Mouse (Mus musculus): Measurements from ENCODE around the gene Mctp2.

DNA sequence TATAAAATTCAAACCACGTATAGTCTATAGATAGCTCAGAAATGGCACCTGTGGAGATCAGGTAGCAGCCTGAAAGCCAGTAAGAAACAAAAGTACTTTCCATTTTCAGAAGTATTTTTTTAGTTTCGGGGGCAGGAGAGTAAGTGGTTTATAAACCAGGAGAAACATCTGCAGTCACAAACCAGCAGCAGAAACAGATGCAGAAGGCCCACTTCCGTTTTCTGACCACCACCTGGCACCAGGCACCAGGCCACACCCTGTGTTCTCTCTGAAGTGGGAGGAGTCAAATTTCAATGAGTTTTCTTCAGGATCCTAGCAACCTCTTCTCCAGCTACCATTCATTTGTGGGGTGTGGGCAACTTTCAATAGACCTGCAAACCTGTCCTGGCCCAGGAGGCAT lies 25.7 kb downstream of the Mctp2 start:
- no peak for TF ChIP-seq CTCF (IDR thresholded peaks at IDR 0.05; ENCODE audit: borderline replicate concordance, insufficient read depth, low read depth, low read length)
- no peak for TF ChIP-seq POLR2A (IDR thresholded peaks at IDR 0.05; ENCODE audit: borderline replicate concordance, insufficient read depth, low read length)
